Mouse (Mus musculus) limb, embryonic 11.5 days (tissue): ENCODE measurements around the gene Srrt. TPM values are rescaled to one million over a fixed set of nuclear protein-coding genes. Genes with fewer than 3 reads are reported as not detected.

Experiments
- microRNA-seq: library from miRNA; unstranded; fragments of <30 nt; microRNA quantifications from one replicate; pipeline ENCODE4, GENCODE M21; 2016
- polyA plus RNA-seq: library from polyadenylated mRNA; unstranded; fragments of >200 nt; fragmentation: Nextera tagmentation; extraction: Ambion mirVana; gene quantifications from 2 replicates; pipeline ENCODE4 v1.2.1, GENCODE M21; 2014

Gene Srrt
- polyA plus RNA-seq, 1 experiment from 2014 or later: 175 TPM

Small RNA genes lying within 50 kb of the gene (microRNA-seq; reads per million reads assigned to microRNA genes)
- gene Mir7036: not detected
- gene Mir8116: not detected

Other genes starting within 250 kb of the Srrt start
- 0.16 and 0.52 TPM in 2 replicates for gene Serpine1, start 235.4 kb downstream of the Srrt start, polyA plus RNA-seq
- gene Trim56, start 191.5 kb downstream of the Srrt start, polyA plus RNA-seq: 8.2 and 9.1 TPM in 2 replicates
- not detected in 2 replicates for gene Muc3, start 158.4 kb downstream of the Srrt start, polyA plus RNA-seq
- not detected in 2 replicates for gene Muc3a, start 95.3 kb downstream of the Srrt start, polyA plus RNA-seq
- gene Ache, start 20.2 kb downstream of the Srrt start, polyA plus RNA-seq: 1.3 and 1.7 TPM in 2 replicates
- gene Ufsp1, start 13.0 kb downstream of the Srrt start, polyA plus RNA-seq: 7.4 and 7.6 TPM in 2 replicates
- gene Trip6, start 6.7 kb upstream of the Srrt start, polyA plus RNA-seq: 56.5 and 57.2 TPM in 2 replicates
- 4.7 and 6.4 TPM in 2 replicates for gene Slc12a9, start 25.9 kb upstream of the Srrt start, polyA plus RNA-seq
- gene Ephb4, start 42.4 kb upstream of the Srrt start, polyA plus RNA-seq: 71.2 and 76.7 TPM in 2 replicates
- gene Zan, start 169.4 kb upstream of the Srrt start, polyA plus RNA-seq: 0.13 TPM in 1 of 2 replicates, not detected in the other
- gene Pop7, start 194.8 kb upstream of the Srrt start, polyA plus RNA-seq: 51.1 and 59.3 TPM in 2 replicates
- 13.7 and 14.1 TPM in 2 replicates for gene Gigyf1, start 210.9 kb upstream of the Srrt start, polyA plus RNA-seq
- 0.54 and 0.67 TPM in 2 replicates for gene Epo, start 225.6 kb upstream of the Srrt start, polyA plus RNA-seq
- gene Gnb2, start 225.8 kb upstream of the Srrt start, polyA plus RNA-seq: 352 and 360 TPM in 2 replicates
- gene Actl6b, start 245.8 kb upstream of the Srrt start, polyA plus RNA-seq: not detected in 2 replicates